Mouse (Mus musculus) cerebellum, adult 2 months (tissue): ENCODE data around the gene Fam19a5.

Experiments
- CTCF ChIP-seq: fragments of 200-500 bp; IDR thresholded peaks from 2 replicates; pipeline ENCODE4 v1.5.1; 2011; ENCODE audit warnings: low read depth, mild to moderate bottlenecking, control low read depth, low read length, moderate library complexity, borderline replicate concordance; ENCODE audit not compliant: insufficient read depth
- POLR2A ChIP-seq: fragments of 200-500 bp; IDR thresholded peaks from 2 replicates; pipeline ENCODE4 v1.6.1; 2011; ENCODE audit warnings: low read length, control low read depth, borderline replicate concordance; ENCODE audit not compliant: insufficient read depth

- peak; percentile 75 for TF ChIP-seq CTCF
- no peak for TF ChIP-seq POLR2A
Observed at GRCm38 (mm10) chr15:87623966-87624609, 80.0 kb downstream of the Fam19a5 start.
